Mouse (Mus musculus) cortical plate, adult 2 months (tissue): ENCODE results near the gene Fzd2. TPM values are rescaled to one million over a fixed set of nuclear protein-coding genes. Genes with fewer than 3 reads are reported as not detected.

Experiments used
- H3K27ac ChIP-seq: fragments of 200-500 bp; 2 replicates; pipeline ENCODE4 v1.5.1; 2012; ENCODE audit warnings: low read length, control low read depth, inconsistent platforms; ENCODE audit not compliant: insufficient read depth
- H3K4me1 ChIP-seq: fragments of 200-500 bp; 2 replicates; pipeline ENCODE4 v1.6.1; 2011; ENCODE audit warnings: low read length; ENCODE audit not compliant: control insufficient read depth, insufficient read depth
- H3K4me3 ChIP-seq: fragments of 200-500 bp; 2 replicates; pipeline ENCODE4 v1.5.1; 2011; ENCODE audit warnings: mild to moderate bottlenecking, low read length, control low read depth; ENCODE audit not compliant: insufficient read depth
- CTCF ChIP-seq: fragments of 200-500 bp; IDR thresholded peaks from 2 replicates; pipeline ENCODE4 v1.5.1; 2011; ENCODE audit warnings: mild to moderate bottlenecking, control low read depth, low read length; ENCODE audit not compliant: insufficient read depth; ENCODE audit errors: extremely low read depth
- POLR2A ChIP-seq: fragments of 200-500 bp; IDR thresholded peaks from 2 replicates; pipeline ENCODE4 v1.6.1; 2011; ENCODE audit warnings: mild to moderate bottlenecking, low read length, control low read depth; ENCODE audit not compliant: insufficient read depth; ENCODE audit errors: extremely low read depth
- polyA plus RNA-seq: library from polyadenylated mRNA; depleted of rRNA; stranded (reverse); fragments of >200 nt; gene quantifications from 2 replicates; pipeline ENCODE4 v1.2.3, GENCODE M21; 2012

Fzd2 gene
- polyA plus RNA-seq, 1 experiment: 11.8 TPM

DNA sequence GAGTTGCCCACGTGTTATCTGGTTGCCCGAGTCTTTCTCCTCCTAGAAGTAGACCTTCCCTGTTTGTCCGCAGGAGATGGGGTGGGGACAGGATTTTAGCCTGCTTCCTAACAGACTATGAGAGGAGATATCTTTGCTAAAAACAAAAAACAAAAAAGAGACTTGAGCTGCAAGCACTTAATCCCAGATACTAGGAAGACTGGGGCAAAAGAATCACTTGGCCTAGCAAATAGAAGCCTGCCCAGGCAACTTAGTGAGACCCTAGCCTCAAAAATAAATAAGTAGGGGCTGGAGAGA lies 24.2 kb upstream of the Fzd2 start:
- Histone ChIP-seq H3K4me1 (no peaks in the 10 kb centered on the region), H3K27ac (no peak overlapping the region), H3K4me3 (no peak overlapping the region)
- TF ChIP-seq POLR2A (no peak), CTCF (no peak)

DNA sequence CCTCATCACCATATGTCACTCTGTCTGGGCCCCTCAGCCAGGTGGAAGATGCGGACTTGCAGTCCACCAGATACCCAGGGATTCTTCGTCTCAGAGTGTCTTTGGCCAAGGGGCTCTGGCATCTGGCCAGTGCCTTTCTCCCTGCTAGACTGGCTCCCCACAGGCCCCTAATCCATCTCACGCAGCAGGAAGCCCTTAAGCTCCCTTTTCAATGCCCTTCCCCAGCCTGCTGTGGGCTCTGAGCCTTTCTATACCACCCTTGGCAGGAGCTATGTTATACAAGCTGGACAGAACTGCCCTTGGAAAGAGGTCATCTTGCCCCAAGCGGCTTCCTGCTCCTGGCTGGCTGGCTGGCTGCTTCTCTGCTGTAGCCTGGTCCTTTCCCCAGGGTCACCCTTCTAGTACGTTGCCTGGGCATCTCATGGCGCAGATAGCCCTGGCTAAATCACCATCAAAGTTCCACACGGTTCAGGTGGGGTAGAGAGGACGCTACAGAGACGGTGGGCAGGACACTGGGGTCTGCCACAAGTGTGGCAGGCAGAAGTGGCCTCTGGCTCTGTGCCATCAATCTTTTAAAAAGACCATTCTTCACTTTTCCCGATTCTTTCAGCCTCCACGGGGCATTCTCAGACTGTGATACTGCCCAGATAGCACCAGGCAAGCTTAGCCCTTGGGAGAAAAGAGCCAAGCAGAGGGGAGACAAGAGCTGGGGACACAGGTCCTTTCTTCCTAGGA lies 22.7 kb upstream of the Fzd2 start:
- Histone ChIP-seq H3K27ac (no peak overlapping the region; the same call in 1 of the 2 replicates), H3K4me3 (no peak overlapping the region), H3K4me1 (no peaks in the 10 kb centered on the region)
- TF ChIP-seq CTCF (no peak), POLR2A (no peak)

DNA sequence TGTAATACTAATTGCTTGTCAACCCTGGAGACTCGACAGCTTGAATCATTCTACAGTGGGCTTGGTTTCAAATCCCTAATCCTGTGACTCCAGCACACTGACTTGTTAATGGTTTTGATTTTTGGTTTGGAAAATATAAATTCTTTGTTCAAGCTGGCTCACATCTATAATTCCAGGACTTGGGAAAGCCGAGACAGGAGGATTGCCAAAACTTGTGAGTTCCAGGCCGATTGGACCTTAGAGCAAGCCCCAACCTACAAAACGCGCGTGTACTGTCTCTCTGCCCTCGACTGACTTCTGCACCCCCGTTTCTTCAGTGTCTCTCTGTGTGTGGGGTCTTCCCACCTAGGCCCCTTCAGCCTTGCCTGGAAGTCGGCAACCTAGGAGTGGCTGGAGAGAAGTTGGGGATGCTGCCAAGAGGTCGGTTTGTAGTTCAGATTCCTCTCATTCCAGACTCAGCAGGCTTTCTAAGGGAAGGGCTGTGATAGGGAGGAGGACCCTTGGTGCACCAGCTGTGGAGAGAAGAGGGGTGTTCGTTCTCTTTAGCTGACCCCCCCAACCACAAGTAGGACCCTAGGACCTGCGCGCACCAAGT lies 22.1 kb upstream of the Fzd2 start:
- no peak for TF ChIP-seq POLR2A
- no peak for TF ChIP-seq CTCF
- no peaks in the 10 kb centered on the region for H3K4me1 ChIP-seq
- H3K4me3 ChIP-seq: no peak overlapping the region
- no peak overlapping the region for H3K27ac ChIP-seq

DNA sequence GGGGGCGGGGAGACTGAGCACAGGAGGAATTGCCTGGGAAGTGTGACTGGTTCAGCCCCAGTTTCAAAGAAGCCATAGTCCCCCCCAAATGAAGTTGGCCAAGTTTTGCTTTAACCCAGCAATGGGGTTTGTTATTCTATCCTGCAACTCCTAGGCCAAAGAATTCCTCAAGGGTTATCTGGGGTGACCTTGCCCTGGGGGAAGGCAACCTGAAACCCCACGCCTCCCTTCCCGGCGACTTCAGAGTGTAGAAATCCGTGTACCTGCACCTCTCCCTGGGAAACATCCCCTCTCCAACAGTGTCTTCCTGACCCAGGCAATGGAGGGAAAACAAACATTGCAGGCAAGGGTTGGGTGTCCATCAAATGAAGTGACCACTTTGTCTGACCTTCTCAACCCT lies 21.5 kb upstream of the Fzd2 start:
- Histone ChIP-seq H3K27ac (no peak overlapping the region), H3K4me3 (no peak overlapping the region), H3K4me1 (no peaks in the 10 kb centered on the region)
- TF ChIP-seq CTCF: no peak

DNA sequence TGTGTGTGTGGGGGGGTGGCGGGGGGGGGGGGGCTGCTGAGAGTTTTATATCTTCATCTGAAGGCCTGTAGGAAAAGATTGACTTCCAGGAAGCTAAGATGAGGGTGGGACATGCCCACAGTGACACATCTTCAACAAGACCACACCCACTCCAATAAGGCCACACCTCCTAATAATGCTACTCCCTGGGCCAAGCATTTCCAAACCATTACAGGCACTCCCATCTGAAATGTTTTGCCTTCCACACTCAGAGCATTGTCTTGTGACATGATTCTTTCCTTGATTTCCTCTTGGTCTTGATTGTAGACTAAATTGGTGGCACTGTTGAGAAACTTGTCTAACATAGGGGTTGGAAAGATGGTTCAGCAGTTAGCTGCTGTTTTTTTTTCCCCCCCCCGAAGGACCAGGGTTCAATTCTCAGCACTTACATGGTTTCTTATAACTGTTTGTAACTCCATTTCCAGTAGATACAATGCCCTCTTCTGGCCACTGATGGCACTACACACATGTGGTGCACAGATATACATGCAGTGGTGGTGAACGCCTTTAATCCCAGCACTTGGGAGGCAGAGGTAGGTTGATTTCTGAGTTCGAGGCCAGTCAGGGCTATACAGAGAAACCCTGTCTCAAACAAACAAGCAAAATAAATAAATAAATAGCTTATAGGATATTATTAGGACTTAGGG lies 17.6 kb upstream of the Fzd2 start:
- Histone ChIP-seq H3K4me3 (no peak overlapping the region), H3K27ac (no peak overlapping the region), H3K4me1 (no peaks in the 10 kb centered on the region)
- no peak for TF ChIP-seq CTCF
- no peak for TF ChIP-seq POLR2A

DNA sequence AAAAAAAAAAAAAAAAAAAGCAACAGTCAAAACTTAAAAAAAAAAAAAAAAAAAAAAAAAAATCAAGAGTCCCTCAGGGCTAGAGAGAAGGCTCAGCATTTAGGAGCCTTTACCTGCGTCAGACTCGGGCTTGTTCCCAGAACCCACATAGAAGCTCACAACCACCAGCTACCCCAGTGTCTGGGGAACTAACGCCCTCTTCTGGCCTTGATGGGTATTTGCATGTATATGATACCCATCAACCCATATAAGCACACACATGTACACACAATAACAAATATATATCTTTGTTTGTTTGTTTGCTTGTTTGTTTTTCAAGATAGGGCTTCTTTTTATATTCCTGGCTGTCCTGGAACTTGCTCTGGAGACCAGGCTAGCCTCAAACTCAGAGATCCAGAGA lies 16.6 kb upstream of the Fzd2 start:
- no peak overlapping the region for H3K4me3 ChIP-seq
- no peaks in the 10 kb centered on the region for H3K4me1 ChIP-seq
- TF ChIP-seq CTCF (no peak), POLR2A (no peak)
- H3K27ac ChIP-seq: no peak overlapping the region

DNA sequence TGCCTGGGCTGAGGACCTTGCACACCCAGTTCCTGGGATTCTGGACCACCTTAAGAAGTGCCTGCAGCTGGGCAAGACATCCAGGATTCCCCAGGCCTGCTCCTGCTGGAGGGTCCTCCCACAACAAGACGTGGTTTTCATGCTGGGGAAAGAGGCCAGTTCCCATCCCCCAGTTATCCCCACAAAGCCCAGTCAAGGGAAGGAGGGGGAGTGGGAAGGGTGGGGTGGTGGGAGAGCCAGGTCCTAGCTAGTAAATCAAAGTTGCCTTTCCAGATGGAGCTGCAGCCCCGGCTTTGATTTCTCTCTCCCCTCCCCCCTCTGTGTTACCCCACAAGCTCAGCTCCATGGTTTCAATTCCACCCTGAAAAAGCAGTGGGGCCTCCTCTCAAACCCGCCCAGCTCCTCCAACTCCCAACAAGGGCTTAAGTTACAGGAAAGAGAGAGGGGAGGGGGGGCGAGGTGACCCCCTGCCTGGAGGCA lies 8.8 kb upstream of the Fzd2 start:
- no peak overlapping the region for H3K27ac ChIP-seq
- H3K4me3 ChIP-seq: no peak overlapping the region
- H3K4me1 ChIP-seq: no peaks in the 10 kb centered on the region
- TF ChIP-seq CTCF (no peak), POLR2A (no peak)

DNA sequence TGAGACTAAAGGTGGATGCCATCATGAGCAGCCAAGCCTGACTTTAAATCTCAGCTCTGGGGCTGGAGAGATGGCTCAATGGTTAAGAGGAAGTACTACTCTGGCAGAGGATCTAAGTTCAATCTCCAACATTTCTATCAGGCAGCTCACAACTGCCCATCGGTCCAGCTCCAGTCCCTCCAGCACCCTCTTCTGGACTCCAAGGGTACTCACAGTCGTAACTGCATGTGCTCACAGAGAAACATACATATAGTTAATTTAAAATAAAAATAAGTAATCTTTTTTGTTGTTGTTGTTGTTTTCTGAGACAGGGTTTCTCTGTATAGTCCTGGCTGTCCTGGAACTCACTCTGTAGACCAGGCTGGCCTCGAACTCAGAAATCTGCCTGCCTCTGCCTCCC lies 4.3 kb upstream of the Fzd2 start:
- H3K27ac ChIP-seq: no peak overlapping the region
- no peak for TF ChIP-seq POLR2A
- no peak for TF ChIP-seq CTCF
- H3K4me3 ChIP-seq: no peak overlapping the region
- H3K4me1 ChIP-seq: no peaks in the 10 kb centered on the region

DNA sequence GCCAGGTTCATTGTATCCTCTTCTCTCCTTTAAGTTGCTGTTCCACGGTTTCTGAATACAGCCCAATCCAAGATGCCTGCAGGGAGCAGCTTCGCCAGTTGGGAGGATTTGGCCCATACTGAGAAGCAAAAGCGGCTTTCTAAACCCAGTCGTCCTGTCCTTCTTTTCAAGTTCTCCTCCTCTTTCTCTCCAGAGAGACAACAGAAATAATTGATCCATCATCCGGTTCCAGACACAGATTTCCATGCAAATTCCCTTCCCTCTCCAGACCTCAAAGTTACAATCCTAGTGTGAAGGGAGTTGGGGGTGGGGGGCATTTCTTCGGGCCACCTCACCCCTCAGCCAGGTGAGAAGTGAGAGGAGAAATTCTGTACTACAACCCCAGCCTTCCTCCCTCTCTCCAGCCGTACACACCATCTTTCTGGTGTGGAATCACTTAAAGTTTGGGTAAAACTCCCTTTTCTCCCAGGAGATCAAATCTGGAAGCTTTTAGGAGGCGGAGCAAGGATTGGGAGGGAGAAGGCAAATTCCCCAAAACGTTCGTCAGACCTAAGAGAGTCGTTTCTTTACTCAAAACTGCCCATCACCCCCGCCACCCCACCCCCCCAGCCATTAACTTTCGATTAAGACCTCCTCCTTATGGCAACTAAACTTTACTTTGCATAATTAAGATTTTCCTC lies 1.2 kb upstream of the Fzd2 start:
- Histone ChIP-seq H3K27ac (peak overlapping the region; percentile 68; the same call in 1 of the 2 replicates), H3K4me3 (peak overlapping the region; percentile 64; the same call in 1 of the 2 replicates), H3K4me1 (no peaks in the 10 kb centered on the region)
- TF ChIP-seq CTCF: no peak
- TF ChIP-seq POLR2A: no peak
